Comparison of ENCODE assay signal across 8 mouse cellular contexts in genomic region chr9:46015831-46016230, GRCm38 (mm10). TPM values are rescaled to one million over a fixed set of nuclear protein-coding genes. Genes with fewer than 3 reads are reported as not detected.
A peak's percentile ranks its signal among the peaks of the same experiment; 100 is the strongest.
DNase-seq lines count a peak whose midpoint lies in the region; ATAC-seq and TF ChIP-seq lines count a peak whose summit lies in the region.

No protein-coding gene starts in this region.

- H3K27me3 ChIP-seq in hindbrain, embryonic 14.5 days (ENCODE audit: control insufficient read depth, insufficient read depth, low read length), result no peaks in the 10 kb centered on the region
- no peaks in the 10 kb centered on the region for H3K27me3 ChIP-seq in liver, embryonic 14.5 days (ENCODE audit: control insufficient read depth, insufficient read depth, low read length)
- H3K27me3 ChIP-seq in stomach, embryonic 14.5 days (ENCODE audit: control insufficient read depth, insufficient read depth, low read length), result no peaks in the 10 kb centered on the region

- TF ChIP-seq EP300 in liver, embryonic 14.5 days (IDR thresholded peaks at IDR 0.05; ENCODE audit: low read depth), result no peak

- H3K4me1 ChIP-seq in hindbrain, embryonic 14.5 days (replicated peaks; ENCODE audit: control insufficient read depth, insufficient read depth, low read length), result peaks cover 41% of the 10 kb centered on the region
- peaks cover 13 to 35% of the 10 kb centered on the region in 2 experiments for H3K4me1 ChIP-seq in liver, embryonic 14.5 days (replicated peaks; ENCODE audit: control insufficient read depth in 2 of 2, insufficient read depth in 2 of 2, low read length in 1 of 2)
- peaks cover 36% of the 10 kb centered on the region for H3K4me1 ChIP-seq in stomach, embryonic 14.5 days (ENCODE audit: control insufficient read depth, insufficient read depth, low read length)

- peak; percentile 7 for DNase-seq in embryo, embryonic 11 days
- DNase-seq in embryo, embryonic 10.5 days (ENCODE audit: low spot score), result no peak
- DNase-seq in urinary bladder, postnatal 25 days (ENCODE audit: low spot score), result peak; percentile 49
- DNase-seq in urinary bladder, postnatal 10 days (ENCODE audit: low spot score), result no peak
- DNase-seq in hindbrain, embryonic 14.5 days (ENCODE audit: low spot score), result peak; percentile 50
- no peak for DNase-seq in liver, embryonic 14.5 days (ENCODE audit: low read depth in 3 of 3, low spot score in 3 of 3)
- DNase-seq in B cell, adult 2 months, result no peak

- H3K27ac ChIP-seq in hindbrain, embryonic 14.5 days, result no peak overlapping the region; the same call in 1 of the 2 replicates
- no peak overlapping the region for H3K27ac ChIP-seq in liver, embryonic 14.5 days
- H3K27ac ChIP-seq in stomach, embryonic 14.5 days (ENCODE audit: low read length), result peak overlapping the region; percentile 48; the same call in 1 of the 2 replicates

- H3K36me3 ChIP-seq in hindbrain, embryonic 14.5 days (replicated peaks; ENCODE audit: control insufficient read depth, insufficient read depth), result peaks cover 4% of the 10 kb centered on the region; the same call in 1 of the 2 replicates
- H3K36me3 ChIP-seq in liver, embryonic 14.5 days (replicated peaks; ENCODE audit: control insufficient read depth, insufficient read depth, low read depth), result no peaks in the 10 kb centered on the region; the same call in 1 of the 2 replicates
- no peaks in the 10 kb centered on the region; the same call in 1 of the 2 replicates for H3K36me3 ChIP-seq in stomach, embryonic 14.5 days (ENCODE audit: control insufficient read depth, insufficient read depth, low read length)

- no peaks in the 10 kb centered on the region for H3K9me3 ChIP-seq in hindbrain, embryonic 14.5 days (ENCODE audit: control insufficient read depth, low read length)
- no peaks in the 10 kb centered on the region for H3K9me3 ChIP-seq in liver, embryonic 14.5 days (ENCODE audit: control insufficient read depth, low read length)
- H3K9me3 ChIP-seq in stomach, embryonic 14.5 days (ENCODE audit: control insufficient read depth, low read depth, low read length), result no peaks in the 10 kb centered on the region

- H3K9ac ChIP-seq in hindbrain, embryonic 14.5 days, result no peak overlapping the region
- H3K9ac ChIP-seq in liver, embryonic 14.5 days (replicated peaks), result no peak overlapping the region
- no peak overlapping the region for H3K9ac ChIP-seq in stomach, embryonic 14.5 days (replicated peaks; ENCODE audit: low read depth, low read length)

- no peak for ATAC-seq in hindbrain, embryonic 14.5 days (ENCODE audit: low FRiP score)
- ATAC-seq in liver, embryonic 14.5 days (ENCODE audit: insufficient read depth), result no peak
- no peak for ATAC-seq in stomach, embryonic 14.5 days (ENCODE audit: insufficient number of reproducible peaks, insufficient read depth, low FRiP score, low read depth)

- H3K4me2 ChIP-seq in hindbrain, embryonic 14.5 days (replicated peaks), result peak overlapping the region; percentile 62
- H3K4me2 ChIP-seq in liver, embryonic 14.5 days (ENCODE audit: low read depth), result peak overlapping the region; percentile 78
- peak overlapping the region; percentile 89; the same call in 1 of the 2 replicates for H3K4me2 ChIP-seq in stomach, embryonic 14.5 days (replicated peaks; ENCODE audit: low read depth, low read length)

- H3K4me3 ChIP-seq in hindbrain, embryonic 14.5 days (replicated peaks; ENCODE audit: low read length), result no peak overlapping the region
- no peak overlapping the region for H3K4me3 ChIP-seq in liver, embryonic 14.5 days (ENCODE audit: insufficient read depth in 1 of 2, low read depth in 2 of 2, low read length in 2 of 2)
- peak overlapping the region; percentile 1; the same call in 1 of the 2 replicates for H3K4me3 ChIP-seq in stomach, embryonic 14.5 days (ENCODE audit: low read depth, low read length)

- WGBS in hindbrain, embryonic 14.5 days, result 16% methylated on average over 9 of the region's 9 CpGs
- WGBS in liver, embryonic 14.5 days (ENCODE audit: insufficient replicate concordance), result 63% methylated on average over 9 of the region's 9 CpGs
- WGBS in stomach, embryonic 14.5 days, result 26% methylated on average over 9 of the region's 9 CpGs

- TF ChIP-seq CTCF in liver, embryonic 14.5 days (IDR thresholded peaks at IDR 0.05; ENCODE audit: low read depth), result no peak

RNA-seq across cellular contexts. Expression of gene Sik3, which starts 3.2 kb away (rescaled TPM):
- 10.9 and 11.0 TPM in 2 replicates for polyA plus RNA-seq in hindbrain, embryonic 14.5 days (2014; fragmentation: Nextera tagmentation; extraction: Ambion mirVana)
- 3.0 and 4.1 TPM in 2 replicates for polyA plus RNA-seq in liver, embryonic 14.5 days (2012; rRNA removed)
- polyA plus RNA-seq in liver, embryonic 14.5 days (2014; fragmentation: Nextera tagmentation; extraction: Ambion mirVana), result 2.1 and 2.4 TPM in 2 replicates
- polyA plus RNA-seq in stomach, embryonic 14.5 days (2014; fragmentation: Nextera tagmentation; extraction: Ambion mirVana), result 8.7 and 9.6 TPM in 2 replicates

RNA-seq across cellular contexts. Expression of gene Pafah1b2, which starts 3.3 kb away (rescaled TPM):
- polyA plus RNA-seq in hindbrain, embryonic 14.5 days (2014; fragmentation: Nextera tagmentation; extraction: Ambion mirVana), result 289 and 303 TPM in 2 replicates
- polyA plus RNA-seq in liver, embryonic 14.5 days (2012; rRNA removed), result 13.2 and 23.1 TPM in 2 replicates
- polyA plus RNA-seq in liver, embryonic 14.5 days (2014; fragmentation: Nextera tagmentation; extraction: Ambion mirVana), result 59.6 and 65.6 TPM in 2 replicates
- 177 and 180 TPM in 2 replicates for polyA plus RNA-seq in stomach, embryonic 14.5 days (2014; fragmentation: Nextera tagmentation; extraction: Ambion mirVana)

Comparison
In these comparisons a context has a peak if more than half of its experiments do, and no peak if none do; other contexts are left out.
1. DNase-seq: peak in embryo, embryonic 11 days (single experiment), urinary bladder, postnatal 25 days (single experiment) and hindbrain, embryonic 14.5 days (single experiment); none in embryo, embryonic 10.5 days (single experiment), urinary bladder, postnatal 10 days (single experiment), liver, embryonic 14.5 days (0 of 3) and B cell, adult 2 months (0 of 2).
2. Peak in every context shown above with its lines, with median percentiles within 50 percentile points of each other: H3K4me2 ChIP-seq.